Mouse (Mus musculus) layer of hippocampus, adult 11-12 months (tissue): Measurements from ENCODE around the gene Abhd17a.
A peak's percentile ranks its signal among the peaks of the same experiment; 100 is the strongest.

ENCODE experiments used
- DNase-seq: peaks from one replicate; pipeline ENCODE4 v3.0.0; 2022; ENCODE audit warnings: low spot score

Abhd17a gene

GRCm38 (mm10) chr10:80589879-80590854 lies at the start of gene Abhd17a:
TSS of gene Abhd17a (minus strand) at chr10:80590341.
- peak; percentile 96 for DNase-seq

GRCm38 (mm10) chr10:80635345-80635744 lies 45.2 kb upstream of the Abhd17a start:
- no peak for DNase-seq

GRCm38 (mm10) chr10:80628925-80629324 lies 38.8 kb upstream of the Abhd17a start:
- DNase-seq, result no peak

GRCm38 (mm10) chr10:80627685-80628084 lies 37.5 kb upstream of the Abhd17a start:
- DNase-seq, result no peak

- no peak for DNase-seq
Measured at GRCm38 (mm10) chr10:80625764-80626163, 35.6 kb upstream of the Abhd17a start.

GRCm38 (mm10) chr10:80623457-80624191 lies 33.5 kb upstream of the Abhd17a start:
- peak; percentile 57 for DNase-seq

- peak; percentile 73 for DNase-seq
Measured at GRCm38 (mm10) chr10:80622661-80623456, 32.7 kb upstream of the Abhd17a start, which contains the start of gene Csnk1g2. TSS of gene Csnk1g2 (plus strand) at chr10:80622838.

GRCm38 (mm10) chr10:80621940-80622660 lies 32.0 kb upstream of the Abhd17a start:
- DNase-seq, result peak; percentile 100

GRCm38 (mm10) chr10:80621690-80621939 lies 31.5 kb upstream of the Abhd17a start:
- DNase-seq, result no peak

- no peak for DNase-seq
Measured at GRCm38 (mm10) chr10:80620796-80621689, 30.9 kb upstream of the Abhd17a start.

GRCm38 (mm10) chr10:80620365-80620764 lies 30.2 kb upstream of the Abhd17a start:
- DNase-seq, result no peak

GRCm38 (mm10) chr10:80619465-80620244 lies 29.5 kb upstream of the Abhd17a start:
- no peak for DNase-seq

GRCm38 (mm10) chr10:80618181-80618580 lies 28.0 kb upstream of the Abhd17a start:
- DNase-seq, result no peak

GRCm38 (mm10) chr10:80614351-80614750 lies 24.2 kb upstream of the Abhd17a start:
- DNase-seq, result no peak

GRCm38 (mm10) chr10:80613821-80614220 lies 23.7 kb upstream of the Abhd17a start:
- no peak for DNase-seq

GRCm38 (mm10) chr10:80611905-80612304 lies 21.8 kb upstream of the Abhd17a start:
- no peak for DNase-seq

GRCm38 (mm10) chr10:80611024-80611423 lies 20.9 kb upstream of the Abhd17a start:
- no peak for DNase-seq

- DNase-seq, result no peak
Measured at GRCm38 (mm10) chr10:80610116-80610785, 20.1 kb upstream of the Abhd17a start.

- DNase-seq, result no peak
Measured at GRCm38 (mm10) chr10:80609269-80609924, 19.3 kb upstream of the Abhd17a start.
